Mouse (Mus musculus) heart, postnatal 25 days (tissue): ENCODE data around the gene Ndufv2. TPM values are rescaled to one million over a fixed set of nuclear protein-coding genes. Genes with fewer than 3 reads are reported as not detected.
A peak's percentile ranks its signal among the peaks of the same experiment; 100 is the strongest.
"Not testable (repeated sequence)": the region's sequence is repeated elsewhere in the genome, so short reads cannot be mapped to it uniquely, and the experiment has no call there.

Source experiments
- DNase-seq: peaks from one replicate; pipeline ENCODE4 v3.0.0; 2022; ENCODE audit warnings: low spot score
- intact Hi-C: fragments of 180-260 bp; cut with DNase I; formaldehyde crosslinking; loops from one replicate; pipeline ENCODE4 v1.15.1; 2025
- total RNA-seq, 2 experiments: library from RNA; stranded (reverse); gene quantifications; 2 replicates each; pipeline ENCODE4 v1.2.3; 2021

Gene Ndufv2
- total RNA-seq, 2 experiments from 2014 or later: 1,243 to 1,263 TPM

GRCm38 (mm10) chr17:66091392-66091791 is 10.0 kb downstream of the Ndufv2 start:
- no peak for DNase-seq
- intact Hi-C loops: no loop called here

GRCm38 (mm10) chr17:66090251-66090650 is 11.1 kb downstream of the Ndufv2 start:
- no peak for DNase-seq
- intact Hi-C loops: no loop called here

- DNase-seq: no peak
- intact Hi-C loops: no loop called here
These were observed 16.3 kb downstream of the Ndufv2 start for GRCm38 (mm10) chr17:66085038-66085437.

GRCm38 (mm10) chr17:66084486-66084885 is 16.9 kb downstream of the Ndufv2 start:
- no peak for DNase-seq
- intact Hi-C loops: no loop called here

GRCm38 (mm10) chr17:66077437-66077850 is 23.9 kb downstream of the Ndufv2 start:
- no peak for DNase-seq
- intact Hi-C loops: loop anchor here (2.0 kb wide), 1 partner anchor 23 kb away; the partner anchor contains the start of gene Ndufv2

- peak; percentile 96 for DNase-seq
- intact Hi-C loops: loop anchor here (2.0 kb wide), 1 partner anchor 24 kb away; the partner anchor contains the start of gene Ndufv2
These were observed 24.4 kb downstream of the Ndufv2 start, which contains the start of gene Ankrd12 for GRCm38 (mm10) chr17:66076934-66077333. TSS of gene Ankrd12 (minus strand) at chr17:66077089.

- peak; percentile 17 for DNase-seq
- intact Hi-C loops: loop anchor here (2.0 kb wide), 1 partner anchor 24 kb away; the partner anchor contains the start of gene Ndufv2
These were observed 25.0 kb downstream of the Ndufv2 start for GRCm38 (mm10) chr17:66076174-66076927.

- no peak for DNase-seq
- intact Hi-C loops: loop anchor here (2.0 kb wide), 1 partner anchor 25 kb away; the partner anchor contains the start of gene Ndufv2
These were observed 25.6 kb downstream of the Ndufv2 start for GRCm38 (mm10) chr17:66075827-66076173.

- intact Hi-C loops: no loop called here
- no peak for DNase-seq
These were observed 27.4 kb downstream of the Ndufv2 start for GRCm38 (mm10) chr17:66073971-66074370.

- intact Hi-C loops, DNase-seq: not testable (repeated sequence)
These were observed 32.3 kb downstream of the Ndufv2 start for GRCm38 (mm10) chr17:66069036-66069435.

- intact Hi-C loops: no loop called here
- DNase-seq: no peak
These were observed 36.2 kb downstream of the Ndufv2 start for GRCm38 (mm10) chr17:66065115-66065514.

- intact Hi-C loops: loop anchor here (5.0 kb wide), 1 partner anchor 41 kb away; the partner anchor contains the start of gene Ndufv2
These were observed 40.0 kb downstream of the Ndufv2 start for GRCm38 (mm10) chr17:66061241-66061938.

GRCm38 (mm10) chr17:66058160-66058559 is 43.2 kb downstream of the Ndufv2 start:
- intact Hi-C loops: no loop called here
- no peak for DNase-seq

More at GRCm38 (mm10) chr17:66061241-66061938, 40.0 kb downstream of the Ndufv2 start:
- DNase-seq: no peak

- intact Hi-C loops: no loop called here
- DNase-seq: no peak
These were observed 44.2 kb downstream of the Ndufv2 start for GRCm38 (mm10) chr17:66057145-66057544.

GRCm38 (mm10) chr17:66053349-66053748 is 48.0 kb downstream of the Ndufv2 start:
- intact Hi-C loops: no loop called here
- no peak for DNase-seq

GRCm38 (mm10) chr17:66048795-66049194 is 52.6 kb downstream of the Ndufv2 start:
- no peak for DNase-seq
- intact Hi-C loops: no loop called here

- intact Hi-C loops: no loop called here
- DNase-seq: no peak
These were observed 53.2 kb downstream of the Ndufv2 start for GRCm38 (mm10) chr17:66048199-66048598.

- intact Hi-C loops, DNase-seq: not testable (repeated sequence)
These were observed 57.7 kb downstream of the Ndufv2 start for GRCm38 (mm10) chr17:66043679-66044078.

GRCm38 (mm10) chr17:66041020-66041419 is 60.3 kb downstream of the Ndufv2 start:
- DNase-seq: no peak
- intact Hi-C loops: no loop called here

GRCm38 (mm10) chr17:66033239-66033638 is 68.1 kb downstream of the Ndufv2 start:
- DNase-seq: no peak
- intact Hi-C loops: no loop called here

GRCm38 (mm10) chr17:66031991-66032390 is 69.4 kb downstream of the Ndufv2 start:
- no peak for DNase-seq
- intact Hi-C loops: no loop called here
